Mouse (Mus musculus) frontal cortex, adult (tissue): ENCODE measurements around the gene Shf.

Experiments used
- ATAC-seq: cut with Nextera tagmentation; 2 replicates; pipeline ENCODE4 v1.9.2; 2017; ENCODE audit warnings: mild to moderate bottlenecking, moderate library complexity, mixed read lengths; ENCODE audit not compliant: low TSS enrichment

The Shf gene

DNA sequence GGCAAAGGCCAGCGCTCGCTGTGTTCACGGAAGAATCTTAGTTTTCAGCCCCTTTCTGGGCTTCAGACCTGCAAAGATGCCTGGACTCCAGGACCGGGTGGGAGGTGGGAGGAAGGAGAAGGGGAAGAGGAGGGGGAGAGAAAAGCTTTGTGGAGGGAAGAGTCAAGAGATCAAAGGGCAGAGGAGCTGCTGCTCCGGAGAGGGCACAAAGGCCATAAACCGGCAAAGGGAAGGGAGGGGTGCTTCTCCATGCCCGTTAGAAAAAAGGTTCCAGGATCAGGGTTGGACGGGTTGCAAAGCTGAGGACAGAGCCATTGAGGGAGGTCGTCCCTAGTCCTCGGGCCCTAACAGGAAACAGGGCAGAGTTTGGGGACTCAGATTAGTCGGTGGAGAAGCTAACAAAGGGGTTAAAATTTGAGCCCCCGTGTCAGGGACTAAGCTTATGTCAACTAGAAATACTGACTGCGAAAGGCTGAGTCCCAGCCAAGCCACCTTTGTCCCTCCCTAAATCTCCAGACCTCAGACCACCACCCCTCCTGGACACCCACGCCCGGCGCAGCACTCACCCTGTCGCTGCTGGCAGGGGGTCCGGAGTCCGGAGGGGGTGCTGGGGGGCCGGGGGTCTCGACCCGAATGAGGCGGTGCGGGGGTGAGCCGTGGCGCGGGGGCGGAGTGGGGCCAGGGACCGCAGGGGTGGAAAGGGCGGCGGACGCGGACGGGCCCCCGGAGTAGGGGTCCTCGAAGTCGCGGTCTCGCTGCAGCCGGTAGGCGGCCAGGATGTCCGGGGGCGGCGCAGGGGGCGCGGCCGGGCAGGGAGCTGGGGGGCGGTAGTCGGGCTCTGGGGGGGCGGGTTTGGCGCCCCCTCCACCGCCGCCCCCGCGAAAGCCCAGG is 636 bp downstream of the Shf start:
- ATAC-seq = no peak

DNA sequence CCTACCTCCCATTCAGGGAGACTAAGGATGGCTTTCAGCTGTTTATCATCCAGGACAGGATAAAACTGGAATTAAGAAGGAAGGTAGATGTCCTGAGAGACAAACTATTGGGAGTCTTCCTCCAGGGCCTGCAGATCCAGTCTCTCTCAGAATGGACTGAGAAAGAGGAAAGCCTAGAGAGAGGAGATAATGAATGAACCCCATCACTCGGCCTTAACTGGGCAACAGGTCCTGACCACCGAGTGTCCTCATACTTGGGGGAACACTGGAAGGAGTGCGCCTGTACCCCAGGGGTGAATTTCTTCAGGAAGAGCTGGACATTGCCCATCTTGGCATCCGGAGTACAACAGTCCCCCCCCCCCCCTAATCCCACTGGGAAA is 1.3 kb downstream of the Shf start:
- ATAC-seq = no peak

DNA sequence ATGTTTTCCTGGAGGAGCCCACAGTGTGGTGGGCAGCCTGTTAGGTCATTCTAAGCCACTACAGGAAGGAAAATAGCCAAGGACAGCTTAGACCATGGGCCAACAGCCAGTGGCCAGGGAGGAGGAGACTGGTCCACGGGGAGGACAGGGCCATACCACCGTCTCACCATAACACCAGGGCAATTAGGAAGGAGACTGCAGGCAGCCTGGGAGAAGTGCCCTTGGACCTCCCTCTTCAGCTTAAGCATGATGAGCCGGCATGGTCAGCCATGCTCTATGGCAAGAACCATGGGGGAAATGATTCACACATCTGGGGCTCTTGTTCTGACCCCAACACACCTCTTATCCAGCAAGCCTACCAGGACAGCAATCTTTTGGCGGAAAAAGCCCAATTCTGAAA is 1.8 kb downstream of the Shf start:
- ATAC-seq = no peak

GRCm38 (mm10) chr2:122366706-122367105 is 2.3 kb downstream of the Shf start:
- ATAC-seq = no peak

DNA sequence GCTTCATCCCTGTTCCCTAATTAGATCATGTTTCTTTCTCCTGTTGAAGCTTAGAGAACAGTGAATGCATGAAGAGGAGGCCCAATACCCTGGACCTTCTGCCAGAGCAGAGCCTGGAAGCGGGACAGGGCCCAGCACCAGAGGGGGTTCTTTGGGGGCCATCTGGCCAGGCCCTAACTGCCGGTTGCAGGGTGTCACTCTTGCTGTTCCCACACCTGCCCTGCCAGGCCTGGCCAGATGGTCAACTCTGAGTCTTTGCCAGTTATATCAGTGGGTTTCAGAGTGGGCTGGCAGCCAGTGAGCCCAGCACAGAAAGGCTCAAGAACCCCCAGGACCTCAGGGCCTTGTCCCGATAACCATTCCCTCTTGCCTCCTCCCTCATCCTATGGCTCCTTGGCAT is 2.9 kb downstream of the Shf start:
- no peak for ATAC-seq

DNA sequence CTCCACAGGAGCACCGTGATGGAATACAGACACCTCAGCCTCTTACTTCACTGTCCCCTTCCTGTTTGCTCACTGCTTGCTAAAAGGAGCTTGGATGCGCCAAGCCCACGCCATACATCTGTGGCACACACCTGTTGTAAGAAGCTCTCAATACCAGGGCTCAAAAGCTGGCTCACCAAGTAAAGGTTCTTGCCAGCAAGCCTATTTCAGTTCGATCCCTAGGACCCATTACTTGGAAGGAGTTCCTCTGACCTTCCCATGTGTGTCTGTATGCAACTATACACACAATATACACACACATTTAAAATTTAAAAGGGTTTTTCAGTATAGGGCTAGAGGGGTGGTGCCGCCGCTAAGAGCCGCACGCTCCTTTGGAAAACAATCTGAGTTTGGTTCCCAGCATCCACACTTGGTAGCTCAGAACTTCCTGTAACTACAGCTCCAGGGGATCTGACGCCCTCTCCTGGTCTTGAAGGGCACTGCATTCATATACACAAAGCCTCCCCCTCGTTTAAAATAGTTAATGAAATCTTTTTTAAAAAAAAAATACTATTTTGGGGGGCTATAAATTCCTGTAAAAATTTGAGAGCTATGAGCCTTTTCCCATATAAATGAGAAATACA is 3.6 kb downstream of the Shf start:
- ATAC-seq = no peak

DNA sequence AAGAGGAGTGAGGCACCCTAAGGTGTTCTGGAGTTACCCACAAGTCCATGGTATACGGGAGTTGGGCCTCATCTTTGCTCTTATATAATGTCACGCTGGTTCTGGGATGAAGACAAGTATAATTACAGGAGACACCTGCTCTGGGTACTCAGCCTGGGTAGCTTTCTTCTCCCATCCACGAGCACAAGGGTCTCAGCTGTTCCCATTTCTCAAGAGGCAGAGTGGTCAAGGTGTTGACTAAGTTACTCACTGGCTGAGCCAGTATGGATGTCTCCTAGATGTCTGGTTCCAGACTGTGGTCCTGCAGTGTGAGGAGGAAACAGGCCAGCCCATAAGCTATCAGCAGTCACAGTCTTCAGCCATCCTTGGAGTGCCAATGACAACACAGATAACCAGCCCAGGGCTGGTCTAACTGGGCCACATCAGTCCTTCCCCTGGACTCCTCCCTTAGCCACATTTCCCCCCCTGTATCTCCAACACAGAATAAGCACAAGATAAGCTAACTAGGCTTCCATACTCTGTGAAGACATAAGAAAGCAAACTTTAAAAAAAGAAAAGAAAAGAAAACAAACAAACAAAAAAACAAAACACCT is 4.5 kb downstream of the Shf start:
- no peak for ATAC-seq

- ATAC-seq = no peak
Measured at GRCm38 (mm10) chr2:122362622-122363523, 6.1 kb downstream of the Shf start.

- no peak for ATAC-seq
Measured at GRCm38 (mm10) chr2:122361868-122362621, 6.9 kb downstream of the Shf start.

DNA sequence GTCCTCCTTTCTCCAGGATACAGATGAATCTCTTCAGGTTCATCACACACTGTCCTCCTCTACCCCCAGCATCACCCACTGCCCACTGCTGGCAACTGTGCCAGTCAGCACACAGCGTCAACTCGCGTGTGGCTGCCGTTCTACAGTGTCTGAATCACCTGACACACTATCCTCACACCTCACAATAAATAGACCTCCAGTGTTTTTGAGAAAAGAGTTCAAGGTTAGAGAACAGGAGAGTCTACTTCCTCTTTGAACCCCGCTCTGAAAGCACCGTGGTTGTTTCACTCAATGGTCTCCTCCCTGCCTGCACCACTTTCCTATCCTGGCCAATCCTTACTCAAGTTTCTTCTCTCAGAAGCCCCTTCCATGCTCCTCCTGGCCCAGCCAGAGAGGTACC is 7.8 kb downstream of the Shf start:
- no peak for ATAC-seq

DNA sequence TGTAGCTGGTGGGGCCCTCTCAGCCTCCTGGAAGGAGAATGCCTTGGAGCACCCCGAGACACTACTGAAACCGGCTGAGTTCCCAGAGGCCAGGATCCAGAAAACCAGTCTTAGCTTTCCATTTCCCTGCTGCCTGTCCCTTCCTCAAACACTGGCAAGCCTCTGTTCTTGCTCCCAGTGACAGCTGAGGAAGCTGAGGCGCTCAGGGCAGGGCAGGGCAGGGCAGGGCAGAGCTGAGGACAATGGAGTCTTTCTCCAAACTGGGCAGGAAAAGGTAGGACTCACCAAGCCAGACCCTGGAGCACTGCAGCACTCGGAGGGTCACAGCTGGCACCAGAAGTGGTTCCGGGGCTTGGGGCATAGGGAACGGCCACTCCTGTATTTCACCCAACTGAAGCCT is 8.7 kb downstream of the Shf start:
- no peak for ATAC-seq

DNA sequence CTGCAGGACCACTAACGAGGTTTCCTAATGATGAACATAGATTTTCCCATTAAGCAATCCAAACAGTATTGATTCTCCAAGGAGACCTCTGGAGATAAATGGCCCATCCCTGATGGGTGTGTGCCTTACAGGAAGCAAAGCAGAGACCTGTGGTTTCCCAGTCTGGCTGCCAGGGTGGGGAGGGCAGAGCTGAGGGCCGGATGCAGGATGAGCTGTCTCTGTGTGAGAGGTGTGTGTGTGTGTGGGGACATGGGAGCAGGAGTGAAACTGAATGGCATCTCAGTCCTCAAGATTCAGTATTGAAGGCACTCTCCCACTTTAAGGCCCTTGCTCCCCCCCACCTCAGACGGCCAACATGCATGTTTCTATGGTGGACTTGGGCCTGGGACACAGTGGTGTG is 12.8 kb downstream of the Shf start:
- ATAC-seq = no peak

DNA sequence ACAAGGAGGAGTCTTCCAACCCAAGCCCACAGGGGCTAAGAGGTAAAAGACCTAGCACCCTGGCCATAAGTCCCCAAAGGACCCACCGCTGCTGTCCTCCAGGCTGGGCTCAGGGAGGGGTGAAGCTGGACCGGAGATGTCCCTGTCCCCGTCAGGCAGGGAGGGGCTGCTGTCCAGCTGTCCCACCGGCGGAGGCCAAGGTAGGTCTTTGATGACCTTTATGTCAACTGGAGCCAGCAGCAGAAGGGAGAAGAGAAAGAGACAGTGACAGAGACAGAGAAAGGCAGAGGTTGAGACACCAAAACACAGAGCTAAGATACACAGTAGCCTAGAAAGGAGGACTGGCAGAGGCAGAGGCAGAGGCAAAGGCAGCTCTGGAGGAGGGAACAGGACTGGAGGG is 13.6 kb downstream of the Shf start:
- ATAC-seq = no peak

DNA sequence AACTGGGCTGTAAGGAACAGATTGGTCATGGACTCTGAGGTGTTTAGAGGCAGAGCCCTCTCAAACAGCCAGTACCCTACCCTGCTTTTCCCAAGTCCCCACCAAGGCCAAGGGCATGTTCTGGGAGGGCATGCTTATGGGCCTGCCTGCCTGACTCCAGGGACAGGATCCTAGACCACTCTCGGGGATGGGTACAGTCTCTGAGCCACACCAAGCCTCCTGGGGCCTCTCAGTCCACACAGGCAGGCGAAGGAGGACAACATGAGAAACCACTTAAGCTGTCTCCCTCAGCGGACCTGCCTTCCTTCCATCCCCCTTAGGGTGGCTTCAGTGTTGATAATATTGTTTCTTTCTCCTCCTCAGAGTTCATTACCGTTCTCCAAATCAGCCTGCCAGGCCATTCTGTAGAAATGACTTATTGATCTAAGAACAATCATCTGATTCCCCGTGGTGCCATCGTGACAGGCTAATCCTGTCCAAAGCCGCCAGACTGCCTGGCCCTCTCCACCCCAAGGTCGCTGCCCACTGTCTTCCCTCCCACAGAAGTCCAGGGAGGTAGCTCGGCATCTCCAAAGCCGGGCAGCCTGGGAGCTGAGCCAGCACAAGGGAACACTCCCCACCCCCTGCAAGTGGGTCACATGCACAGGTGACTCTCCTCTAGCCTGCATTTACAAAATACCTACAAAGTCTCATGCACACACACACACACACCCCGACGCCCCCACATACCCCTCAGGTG is 14.6 kb downstream of the Shf start:
- ATAC-seq = no peak

GRCm38 (mm10) chr2:122353765-122354164 is 15.2 kb downstream of the Shf start:
- ATAC-seq = no peak

- ATAC-seq = no peak
Measured at GRCm38 (mm10) chr2:122352992-122353391, 16.0 kb downstream of the Shf start.

- ATAC-seq = no peak
Measured at GRCm38 (mm10) chr2:122351931-122352329, 17.0 kb downstream of the Shf start.

DNA sequence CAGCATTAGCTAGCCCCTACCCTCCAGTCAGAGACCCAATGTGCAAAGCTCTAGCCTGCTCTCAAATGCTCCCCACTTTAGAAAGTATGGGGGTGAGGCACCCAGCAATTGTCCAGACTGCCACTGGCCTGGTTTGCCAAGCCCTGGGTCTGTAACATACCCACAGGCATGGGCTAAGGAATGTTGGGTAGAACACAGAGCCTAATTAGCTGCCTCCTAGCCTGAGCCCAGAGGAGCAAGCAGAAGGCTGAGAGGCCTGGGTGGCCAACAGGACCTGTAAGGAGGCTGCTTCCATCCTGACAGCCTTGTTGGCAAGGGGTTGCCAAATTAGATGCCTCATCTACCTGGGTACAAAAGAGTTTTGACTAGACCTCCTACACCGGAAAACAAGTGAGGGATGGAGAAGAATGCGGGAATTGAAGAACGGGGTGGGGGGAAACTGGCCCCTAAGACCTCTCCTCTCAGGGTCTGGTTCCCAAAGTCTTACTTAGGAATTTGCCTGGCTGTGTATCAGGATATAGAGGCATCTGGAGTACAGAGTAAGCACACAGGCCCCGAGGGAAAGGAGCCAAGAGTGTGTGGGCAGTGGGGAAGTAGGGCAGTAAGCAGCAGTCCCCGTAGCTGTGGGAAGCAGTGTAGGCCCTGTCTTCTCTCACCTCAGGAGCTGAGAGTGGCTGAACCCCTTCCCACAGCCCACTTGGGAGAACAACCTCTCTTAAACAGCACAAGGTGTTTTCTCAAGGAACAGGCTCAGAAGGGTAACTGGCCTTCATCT is 17.6 kb downstream of the Shf start:
- peak; percentile 59 for ATAC-seq

GRCm38 (mm10) chr2:122349136-122349785 is 19.7 kb downstream of the Shf start:
- ATAC-seq = peak; percentile 26
